Mouse (Mus musculus): ENCODE measurements around the gene a. TPM values are rescaled to one million over a fixed set of nuclear protein-coding genes. Genes with fewer than 3 reads are reported as not detected.
"Not testable (repeated sequence)": the region's sequence is repeated elsewhere in the genome, so short reads cannot be mapped to it uniquely, and the experiment has no call there.

The a gene
- polyA plus RNA-seq, 1 experiment from 2014 or later = 0.94 TPM

DNA sequence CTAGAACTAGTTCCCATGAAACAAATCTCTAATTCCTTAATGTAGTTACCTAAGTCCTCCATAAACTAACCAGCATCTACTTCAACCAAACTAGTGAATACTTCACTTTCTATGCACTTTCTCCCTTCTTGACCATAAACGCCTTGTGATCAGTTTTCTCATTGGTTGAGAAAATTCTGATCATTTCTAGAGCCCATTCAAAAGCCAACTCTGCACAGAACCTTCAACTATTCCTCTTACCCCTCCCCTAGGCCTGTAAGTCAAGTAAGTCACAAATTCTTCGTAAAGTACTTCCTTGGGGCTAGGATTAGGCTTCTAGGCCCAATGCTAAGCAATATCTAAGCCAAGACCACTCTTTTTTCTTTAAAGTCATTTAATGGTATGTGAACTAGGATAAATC lies 100.4 kb downstream of the a start:
- peak overlapping the region; percentile 97 for H3K4me3 ChIP-seq
- H3K27ac ChIP-seq (replicated peaks) = peak overlapping the region; percentile 95
- 19% methylated on average over 2 of the region's 2 CpGs for WGBS
- H3K36me3 ChIP-seq = peaks cover 27% of the 10 kb centered on the region
- peaks cover 29% of the 10 kb centered on the region for H3K4me1 ChIP-seq
- H3K9me3 ChIP-seq (replicated peaks) = no peaks in the 10 kb centered on the region
- peaks cover 10% of the 10 kb centered on the region for H3K27me3 ChIP-seq (ENCODE audit: low read depth, poor library complexity, severe bottlenecking)
- no peak for DNase-seq (ENCODE audit: low spot score)

DNA sequence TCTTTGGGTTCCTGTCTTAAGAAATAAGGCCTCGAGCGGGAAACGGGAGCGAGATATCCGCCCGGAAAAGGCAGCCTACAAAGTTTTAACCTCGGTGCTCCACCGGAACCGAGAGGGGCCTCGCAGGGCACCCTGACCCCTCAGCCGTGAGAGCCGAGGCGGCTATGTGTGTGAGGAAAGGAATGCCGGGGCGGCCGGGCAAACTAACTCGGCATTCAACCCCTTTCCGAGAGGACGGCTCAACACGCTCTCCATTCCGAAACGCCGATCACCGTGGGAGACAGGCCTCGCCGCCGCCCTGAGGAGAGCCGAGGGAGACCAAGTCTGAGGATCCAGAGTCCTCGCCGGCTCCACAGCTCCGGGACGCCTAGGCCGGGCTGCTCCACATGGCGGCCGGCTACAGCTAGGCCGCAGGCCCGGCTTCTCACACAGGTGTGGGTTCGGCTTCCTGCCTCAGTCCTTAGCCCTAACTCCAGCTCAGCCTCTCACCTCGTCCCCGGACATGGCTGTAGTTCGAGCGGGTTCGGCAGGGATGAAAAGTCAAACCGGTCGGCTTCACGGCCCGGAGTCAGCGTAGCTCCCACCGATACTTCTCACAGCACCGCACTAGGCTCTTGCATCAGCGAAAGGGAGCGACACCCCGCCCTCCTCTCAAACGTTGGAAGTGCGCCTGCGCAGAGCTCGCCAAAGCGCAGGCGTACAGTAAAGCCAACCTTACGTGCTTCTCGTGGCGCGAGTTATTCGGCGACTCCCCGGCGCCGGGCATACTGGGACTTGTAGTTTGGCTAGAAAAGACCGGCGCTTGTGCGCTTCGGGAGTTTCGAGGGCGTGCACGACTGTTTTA lies 101.2 kb downstream of the a start, which contains the start of gene Eif2s2:
Gene Eif2s2 (minus strand): TSS at position 735 of the 844 bp plus-strand sequence.
- H3K27me3 ChIP-seq (ENCODE audit: low read depth, poor library complexity, severe bottlenecking) = peaks cover 10% of the 10 kb centered on the region
- H3K27ac ChIP-seq (replicated peaks) = peak within 1 kb of the TSS; percentile 95
- peaks cover 29% of the 10 kb centered on the region for H3K4me1 ChIP-seq
- peaks cover 19% of the 10 kb centered on the region for H3K36me3 ChIP-seq
- under 1% methylated on average over 75 of the region's 75 CpGs for WGBS
- peak; percentile 96 for DNase-seq (ENCODE audit: low spot score)
- no peaks in the 10 kb centered on the region for H3K9me3 ChIP-seq (replicated peaks)
- H3K4me3 ChIP-seq = peak within 1 kb of the TSS; percentile 97

DNA sequence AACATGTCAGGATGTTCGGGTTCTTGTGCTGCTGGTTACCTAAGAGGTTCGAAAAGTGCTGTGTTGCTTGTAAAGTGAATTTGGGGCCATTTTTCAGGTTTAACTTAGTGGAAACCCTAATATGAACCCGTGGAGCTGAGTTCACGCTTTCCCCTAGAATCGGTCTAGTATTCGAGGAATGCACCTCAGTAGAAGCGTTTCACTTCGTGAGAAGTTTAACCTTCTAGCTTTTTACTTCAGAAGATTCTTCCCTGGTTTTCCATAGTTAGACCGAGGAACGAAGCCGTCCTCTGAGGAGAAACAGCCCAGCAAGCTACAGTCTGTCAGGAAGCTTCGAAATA lies 101.8 kb downstream of the a start:
- Histone ChIP-seq H3K4me1 (peaks cover 29% of the 10 kb centered on the region), H3K4me3 (peak overlapping the region; percentile 97), H3K27ac (replicated peaks) (peak overlapping the region; percentile 95), H3K27me3 (ENCODE audit: low read depth, poor library complexity, severe bottlenecking) (peaks cover 10% of the 10 kb centered on the region), H3K9me3 (replicated peaks) (no peaks in the 10 kb centered on the region), H3K36me3 (peaks cover 13% of the 10 kb centered on the region)
- WGBS = 13% methylated on average over 12 of the region's 12 CpGs
- no peak for DNase-seq (ENCODE audit: low spot score)

DNA sequence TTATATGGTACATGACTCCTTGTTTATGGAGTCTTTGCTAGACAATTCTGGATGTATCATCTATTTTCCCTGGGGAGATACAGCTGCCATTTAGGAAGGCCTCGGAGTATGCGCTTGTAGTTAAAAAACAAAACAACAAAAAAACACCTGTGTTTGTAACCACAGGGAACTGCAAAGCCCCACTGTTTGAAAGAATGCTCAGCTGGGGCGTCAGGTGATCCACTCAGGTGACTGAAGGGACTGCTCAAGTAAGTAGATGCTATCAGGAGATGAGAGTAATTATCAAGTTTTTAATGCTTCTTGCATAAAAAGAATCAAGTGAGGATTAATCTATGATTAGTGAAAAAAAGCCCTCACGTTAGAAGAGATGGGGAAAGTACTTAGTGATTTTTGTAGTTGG lies 102.3 kb downstream of the a start:
- WGBS = 58% methylated on average over 4 of the region's 4 CpGs
- peaks cover 10% of the 10 kb centered on the region for H3K27me3 ChIP-seq (ENCODE audit: low read depth, poor library complexity, severe bottlenecking)
- no peak overlapping the region for H3K27ac ChIP-seq (replicated peaks)
- H3K4me1 ChIP-seq = peaks cover 29% of the 10 kb centered on the region
- no peak for DNase-seq (ENCODE audit: low spot score)
- peak overlapping the region; percentile 97 for H3K4me3 ChIP-seq
- H3K36me3 ChIP-seq = peaks cover 7% of the 10 kb centered on the region
- H3K9me3 ChIP-seq (replicated peaks) = no peaks in the 10 kb centered on the region

DNA sequence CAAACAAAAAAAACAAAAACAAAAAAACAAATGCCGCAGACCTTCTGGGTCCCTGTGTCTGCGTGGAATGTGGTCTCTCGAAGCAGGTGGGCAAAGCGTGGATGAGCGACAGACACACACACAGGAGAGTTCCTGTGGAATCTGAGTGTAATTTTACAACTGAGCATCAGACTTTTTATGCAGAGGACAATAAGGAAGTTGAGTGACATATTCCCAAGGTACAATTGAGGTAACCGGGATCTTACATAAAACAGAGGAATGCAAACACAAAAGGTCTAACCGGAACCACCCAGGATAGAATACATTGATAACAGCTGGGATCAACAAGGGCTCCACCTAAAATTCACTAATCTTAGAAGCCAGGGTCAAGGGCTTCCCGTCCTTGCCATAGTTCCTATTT lies 107.8 kb downstream of the a start:
- WGBS = 92% methylated on average over 8 of the region's 8 CpGs
- not testable (repeated sequence) for H3K36me3 ChIP-seq; H3K4me1 ChIP-seq; H3K27ac ChIP-seq (replicated peaks); H3K4me3 ChIP-seq; H3K27me3 ChIP-seq (ENCODE audit: low read depth, poor library complexity, severe bottlenecking); H3K9me3 ChIP-seq (replicated peaks); DNase-seq (ENCODE audit: low spot score)

DNA sequence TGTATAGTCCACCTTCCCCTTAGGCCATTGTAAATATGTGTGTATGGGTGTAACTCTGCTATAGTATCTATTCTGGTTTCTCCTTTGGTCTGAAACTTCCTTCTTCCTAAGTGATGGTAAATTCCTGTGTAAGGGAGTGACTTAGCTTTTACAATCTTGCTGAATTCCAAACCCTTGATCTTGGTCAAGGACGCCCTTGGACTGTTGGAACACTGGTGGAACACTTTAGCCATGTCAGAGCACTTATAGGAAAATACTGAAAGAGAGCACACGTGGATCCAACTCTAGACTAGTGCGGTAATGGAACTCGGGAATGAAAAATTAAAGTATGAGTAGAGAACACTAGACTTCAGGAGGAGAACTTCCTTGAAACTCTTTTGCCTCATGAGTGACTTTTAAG lies 108.2 kb downstream of the a start:
- not testable (repeated sequence) for H3K36me3 ChIP-seq, H3K4me1 ChIP-seq
- WGBS = 89% methylated on average over 4 of the region's 4 CpGs

DNA sequence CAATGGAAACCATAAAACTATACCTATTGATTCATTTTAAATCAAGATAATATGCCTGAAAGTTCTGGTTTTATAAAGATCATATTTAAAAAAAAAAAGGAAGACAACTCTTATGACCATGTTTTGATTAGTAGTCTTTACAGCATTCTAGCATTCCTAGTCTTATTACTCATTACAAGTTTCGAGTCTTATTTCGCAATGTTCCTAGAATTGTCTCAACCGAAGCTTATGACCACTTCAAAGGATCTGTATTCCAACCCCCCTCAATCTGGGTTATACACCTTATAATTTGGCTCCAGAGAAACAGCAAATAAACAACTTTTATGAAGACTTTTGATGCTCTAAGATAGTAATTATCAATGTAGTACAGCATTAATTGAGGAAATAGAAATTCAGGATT lies 110.9 kb downstream of the a start:
- no peak overlapping the region for H3K4me3 ChIP-seq
- no peak for DNase-seq (ENCODE audit: low spot score)
- H3K27ac ChIP-seq (replicated peaks) = no peak overlapping the region
- H3K9me3 ChIP-seq (replicated peaks) = no peaks in the 10 kb centered on the region
- WGBS = 96% methylated on average over 3 of the region's 3 CpGs
- no peaks in the 10 kb centered on the region for H3K27me3 ChIP-seq (ENCODE audit: low read depth, poor library complexity, severe bottlenecking)
- no peaks in the 10 kb centered on the region for H3K36me3 ChIP-seq
- no peaks in the 10 kb centered on the region for H3K4me1 ChIP-seq

More for the DNA sequence above, 108.2 kb downstream of the a start:
- not testable (repeated sequence) for DNase-seq (ENCODE audit: low spot score); H3K4me3 ChIP-seq; H3K27me3 ChIP-seq (ENCODE audit: low read depth, poor library complexity, severe bottlenecking); H3K27ac ChIP-seq (replicated peaks); H3K9me3 ChIP-seq (replicated peaks)

DNA sequence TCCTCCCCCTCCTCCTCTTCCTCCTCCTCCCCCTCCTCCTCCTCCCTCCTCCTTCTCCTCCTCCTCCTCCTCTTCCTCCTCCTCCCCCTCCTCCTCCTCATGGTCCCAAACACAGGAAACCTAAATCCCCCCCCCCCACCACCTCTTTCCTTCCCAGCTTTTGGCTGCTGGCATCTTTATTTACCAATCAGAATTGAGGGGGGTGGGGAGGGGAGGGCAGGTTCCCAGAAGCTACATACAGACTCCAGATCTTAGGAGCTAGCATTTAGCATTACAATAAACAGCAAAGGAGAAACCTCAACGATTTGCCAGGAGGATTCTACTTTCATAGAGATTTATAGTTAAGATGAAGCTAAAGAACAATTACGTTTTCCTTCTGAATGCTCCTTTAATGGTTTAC lies 114.6 kb downstream of the a start:
- H3K27ac ChIP-seq (replicated peaks) = no peak overlapping the region
- DNase-seq (ENCODE audit: low spot score) = no peak
- H3K4me3 ChIP-seq = no peak overlapping the region
- WGBS = 52% methylated on average over 2 of the region's 2 CpGs
- no peaks in the 10 kb centered on the region for H3K9me3 ChIP-seq (replicated peaks)
- no peaks in the 10 kb centered on the region for H3K4me1 ChIP-seq
- H3K36me3 ChIP-seq = no peaks in the 10 kb centered on the region
- H3K27me3 ChIP-seq (ENCODE audit: low read depth, poor library complexity, severe bottlenecking) = no peaks in the 10 kb centered on the region

DNA sequence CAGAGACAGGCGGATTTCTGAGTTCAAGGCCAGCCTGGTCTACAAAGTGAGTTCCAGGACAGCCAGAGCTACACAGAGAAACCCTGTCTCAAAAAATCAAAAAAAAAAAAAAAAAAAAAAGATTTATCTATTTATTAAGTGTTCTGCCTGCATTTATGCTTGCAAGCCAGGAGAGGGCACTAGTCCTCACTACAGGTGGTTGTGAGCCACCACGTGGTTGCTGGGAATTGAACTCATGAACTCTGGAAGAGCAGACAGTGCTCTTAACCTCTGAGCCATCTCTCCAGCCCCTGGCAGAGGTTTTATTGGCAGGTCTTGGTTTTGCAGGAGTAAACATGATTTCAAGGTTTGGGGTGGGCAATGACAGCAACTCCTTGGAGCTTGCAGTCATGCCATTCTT lies 117.0 kb downstream of the a start:
- 48% methylated on average over 2 of the region's 2 CpGs for WGBS
- H3K27me3 ChIP-seq (ENCODE audit: low read depth, poor library complexity, severe bottlenecking); H3K4me1 ChIP-seq; H3K36me3 ChIP-seq; H3K4me3 ChIP-seq; DNase-seq (ENCODE audit: low spot score); H3K27ac ChIP-seq (replicated peaks); H3K9me3 ChIP-seq (replicated peaks): not testable (repeated sequence)

DNA sequence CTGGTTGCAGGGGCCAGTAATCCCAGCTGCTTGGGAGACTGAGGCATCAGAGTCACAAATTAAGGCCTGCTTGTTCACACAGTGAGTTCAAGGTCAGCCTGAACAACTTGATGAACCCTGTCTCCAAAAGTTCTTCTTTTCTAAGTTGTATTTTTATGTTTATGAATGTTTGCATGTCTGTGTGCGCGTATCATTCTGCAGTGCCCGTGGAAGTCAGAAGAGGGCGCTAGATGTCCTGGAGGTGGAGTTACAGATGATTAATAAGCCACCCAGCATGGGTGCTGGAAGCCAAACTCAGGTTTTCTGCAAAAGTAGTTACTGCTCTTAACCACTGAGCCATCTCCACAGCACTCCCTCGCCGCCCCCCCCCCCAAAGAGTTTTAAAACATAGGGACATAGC lies 118.6 kb downstream of the a start:
- 80% methylated on average over 6 of the region's 6 CpGs for WGBS
- Histone ChIP-seq H3K27me3 (ENCODE audit: low read depth, poor library complexity, severe bottlenecking) (no peaks in the 10 kb centered on the region), H3K36me3 (no peaks in the 10 kb centered on the region), H3K9me3 (replicated peaks) (no peaks in the 10 kb centered on the region), H3K27ac (replicated peaks) (no peak overlapping the region), H3K4me1 (no peaks in the 10 kb centered on the region), H3K4me3 (no peak overlapping the region)
- DNase-seq (ENCODE audit: low spot score) = no peak

DNA sequence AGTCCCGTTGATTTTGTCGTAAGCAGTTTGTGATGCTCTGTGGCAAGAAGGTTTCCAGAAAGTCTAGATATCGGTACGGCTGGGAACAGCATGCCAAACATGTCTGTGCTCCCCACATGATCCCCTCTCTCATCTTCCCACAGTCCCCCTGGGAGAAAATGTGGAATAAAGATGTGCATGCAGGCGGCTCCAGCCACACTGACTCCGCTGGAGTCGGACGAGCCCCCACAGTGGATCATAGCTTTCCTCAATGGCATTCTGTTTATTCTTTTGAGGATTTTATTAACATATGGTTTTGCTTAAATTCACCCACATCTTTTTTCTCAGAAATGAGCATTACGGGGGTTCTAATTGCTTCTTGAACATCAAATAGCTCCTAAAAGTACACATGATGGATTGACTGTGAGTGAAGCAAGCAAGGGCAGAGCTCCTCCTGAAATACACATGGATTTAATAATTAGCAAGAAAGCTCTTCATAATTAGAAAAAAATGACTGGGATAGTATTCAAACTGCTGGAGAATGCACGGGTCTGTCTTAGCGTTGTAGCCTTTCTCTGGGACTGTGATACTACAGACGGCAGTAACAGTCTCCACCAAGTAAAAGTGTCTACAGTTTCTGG lies 124.8 kb downstream of the a start:
- no peak for DNase-seq (ENCODE audit: low spot score)
- Histone ChIP-seq H3K9me3 (replicated peaks) (no peaks in the 10 kb centered on the region), H3K27me3 (ENCODE audit: low read depth, poor library complexity, severe bottlenecking) (no peaks in the 10 kb centered on the region), H3K36me3 (no peaks in the 10 kb centered on the region), H3K4me1 (no peaks in the 10 kb centered on the region), H3K27ac (replicated peaks) (no peak overlapping the region), H3K4me3 (no peak overlapping the region)
- 85% methylated on average over 12 of the region's 12 CpGs for WGBS

DNA sequence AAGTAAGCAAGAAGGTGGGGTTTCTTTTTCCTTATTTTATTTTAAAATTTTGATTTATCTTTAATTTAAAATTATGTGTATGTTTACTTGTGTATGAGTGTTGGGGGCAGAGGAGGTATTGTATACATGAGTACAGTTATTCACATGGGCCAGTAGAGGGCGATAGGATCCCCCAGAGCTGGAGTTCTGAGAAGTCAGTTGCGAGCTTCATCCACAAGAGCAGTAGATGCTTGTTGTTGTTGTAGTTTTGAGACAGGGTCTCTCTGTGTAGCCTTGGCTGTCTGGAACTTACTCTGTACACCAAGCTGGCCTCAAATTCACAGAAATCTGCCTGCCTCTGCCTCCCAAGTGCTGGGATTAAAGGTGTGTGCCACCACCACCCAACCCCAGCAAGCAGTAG lies 125.3 kb downstream of the a start:
- Histone ChIP-seq H3K27ac (replicated peaks) (no peak overlapping the region), H3K36me3 (no peaks in the 10 kb centered on the region), H3K9me3 (replicated peaks) (no peaks in the 10 kb centered on the region), H3K27me3 (ENCODE audit: low read depth, poor library complexity, severe bottlenecking) (no peaks in the 10 kb centered on the region), H3K4me1 (no peaks in the 10 kb centered on the region), H3K4me3 (no peak overlapping the region)
- DNase-seq (ENCODE audit: low spot score) = no peak
- 15% methylated on average over 2 of the region's 2 CpGs for WGBS

DNA sequence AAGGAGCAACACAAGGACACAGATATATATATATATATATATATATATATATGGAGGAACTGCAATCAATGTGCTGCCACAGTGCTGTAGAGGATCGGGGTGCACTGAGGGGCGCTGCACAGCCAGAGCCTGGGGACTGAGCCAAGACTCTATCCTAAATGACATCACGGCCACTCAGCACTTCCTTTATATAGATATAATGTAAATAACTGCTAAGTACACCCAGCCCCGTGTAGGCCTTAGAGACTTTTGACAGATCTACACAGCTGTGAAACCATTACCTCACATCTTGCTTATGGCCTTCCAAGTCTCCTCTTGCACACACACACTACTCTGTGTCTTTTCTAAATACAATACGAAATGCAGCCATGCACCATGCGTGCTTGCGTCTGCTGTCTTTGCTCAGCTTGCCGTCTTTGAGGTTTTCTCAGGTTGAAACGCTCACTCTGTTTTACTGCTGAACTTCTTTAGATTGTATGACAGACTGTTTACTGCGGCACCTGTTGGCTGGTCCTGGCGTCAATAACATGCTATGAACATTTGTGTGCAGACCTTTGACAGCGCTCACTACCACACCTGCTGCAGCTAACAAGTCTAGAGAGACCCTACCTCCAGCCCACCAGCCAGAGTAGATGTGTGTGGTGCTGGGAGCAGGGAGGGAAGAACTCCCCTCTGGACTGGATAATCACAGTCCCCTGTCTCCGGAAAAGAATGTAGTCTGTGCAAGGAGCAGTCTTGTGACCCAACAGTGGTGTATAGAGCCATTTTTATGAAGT lies 126.9 kb downstream of the a start:
- Histone ChIP-seq H3K9me3 (replicated peaks) (no peaks in the 10 kb centered on the region), H3K27me3 (ENCODE audit: low read depth, poor library complexity, severe bottlenecking) (no peaks in the 10 kb centered on the region), H3K36me3 (no peaks in the 10 kb centered on the region), H3K27ac (replicated peaks) (no peak overlapping the region), H3K4me3 (no peak overlapping the region), H3K4me1 (no peaks in the 10 kb centered on the region)
- 85% methylated on average over 13 of the region's 13 CpGs for WGBS
- DNase-seq (ENCODE audit: low spot score) = no peak

All from midbrain, embryonic 10.5 days (tissue).